Mouse (Mus musculus) testis, adult 2 months (tissue): ENCODE measurements at regions not wholly inside any gene's neighbourhood (a gene's known extent, or its start where the extent isn't known, plus 50 kb on each side); places are given as distances from the start of the nearest gene placed in this dataset.

Source experiments
- CTCF ChIP-seq: fragments of 200-500 bp; IDR thresholded peaks from 2 replicates; pipeline ENCODE4 v1.5.1; 2012; ENCODE audit warnings: low read depth, mild to moderate bottlenecking, inconsistent platforms, low read length, moderate library complexity; ENCODE audit not compliant: control insufficient read depth, insufficient read depth, insufficient replicate concordance
- POLR2A ChIP-seq: fragments of 200-500 bp; IDR thresholded peaks from 2 replicates; pipeline ENCODE4 v1.6.1; 2012; ENCODE audit warnings: low read depth, mild to moderate bottlenecking, inconsistent platforms, low read length, moderate library complexity; ENCODE audit not compliant: control insufficient read depth

DNA sequence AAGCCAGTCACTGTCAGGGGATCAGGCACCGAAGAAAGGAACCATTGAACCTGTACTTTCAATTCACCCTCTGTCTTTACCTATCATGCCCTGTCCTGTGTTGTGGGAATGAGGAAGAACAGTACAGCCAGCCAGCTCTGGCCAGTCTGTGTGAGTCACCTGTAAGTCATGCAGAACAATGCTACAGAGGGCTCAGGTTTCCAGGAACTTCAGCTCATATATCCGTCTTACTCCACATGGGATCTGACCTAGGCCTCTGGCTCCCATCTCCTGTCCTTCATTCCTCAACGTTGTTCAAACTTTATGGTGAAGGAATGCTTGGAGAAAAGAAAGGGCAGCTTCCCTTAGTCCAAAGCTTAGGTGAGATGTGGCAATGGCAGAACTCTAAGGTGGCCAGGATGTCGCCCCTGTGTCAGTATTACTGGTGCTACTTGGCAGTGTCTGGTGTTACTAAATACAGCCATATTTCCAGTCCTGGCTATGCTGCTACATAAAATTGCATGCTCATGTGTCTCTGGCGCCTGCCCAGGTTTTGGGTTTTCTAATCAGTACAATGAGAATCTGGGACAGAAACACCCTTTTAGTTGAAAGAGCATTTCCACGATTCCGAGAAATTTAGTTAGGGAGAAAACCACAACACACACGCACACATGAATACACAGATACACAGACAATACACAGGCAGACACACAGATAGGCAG lies 140.7 kb upstream of the Gmds start:
- TF ChIP-seq CTCF (no peak), POLR2A (no peak)
